Mouse (Mus musculus): ENCODE measurements around the gene Glo1. TPM values are rescaled to one million over a fixed set of nuclear protein-coding genes. Genes with fewer than 3 reads are reported as not detected.

Glo1 gene
- polyA plus RNA-seq, 1 experiment, result 2.8 TPM

- Histone ChIP-seq H3K27me3 (ENCODE audit: control insufficient read depth) (no peaks in the 10 kb centered on the region), H3K36me3 (ENCODE audit: control insufficient read depth) (no peaks in the 10 kb centered on the region), H3K4me1 (ENCODE audit: control insufficient read depth) (no peaks in the 10 kb centered on the region), H3K4me3 (replicated peaks) (no peak overlapping the region), H3K9me3 (ENCODE audit: control insufficient read depth, low read length) (no peaks in the 10 kb centered on the region)
- TF ChIP-seq TAL1 (IDR thresholded peaks at IDR 0.05; ENCODE audit: low read length), result no peak
- TF ChIP-seq GATA1 (IDR thresholded peaks at IDR 0.05; ENCODE audit: low read length), result no peak
Measured at GRCm38 (mm10) chr17:30539098-30539497, 87.6 kb downstream of the Glo1 start.

GRCm38 (mm10) chr17:30536651-30537050 is 90.0 kb downstream of the Glo1 start:
- Histone ChIP-seq H3K4me1 (ENCODE audit: control insufficient read depth) (no peaks in the 10 kb centered on the region), H3K9me3 (ENCODE audit: control insufficient read depth, low read length) (no peaks in the 10 kb centered on the region), H3K27me3 (ENCODE audit: control insufficient read depth) (no peaks in the 10 kb centered on the region), H3K36me3 (ENCODE audit: control insufficient read depth) (no peaks in the 10 kb centered on the region), H3K4me3 (replicated peaks) (no peak overlapping the region)
- no peak for TF ChIP-seq GATA1 (IDR thresholded peaks at IDR 0.05; ENCODE audit: low read length)

Other genes with a start within 250 kb of the Glo1 start
- gene Btbd9, start 50.4 kb downstream of the Glo1 start, polyA plus RNA-seq (2012), result 0.26 and 1.1 TPM in 2 replicates
- 0.04 and 0.08 TPM in 2 replicates for gene Dnah8, start 2.5 kb downstream of the Glo1 start, polyA plus RNA-seq (2012)

All from erythroblast, embryonic 14.5 days (primary cell).